Mouse (Mus musculus): ENCODE measurements around the gene Taf9b. TPM values are rescaled to one million over a fixed set of nuclear protein-coding genes. Genes with fewer than 3 reads are reported as not detected.
"Not testable (repeated sequence)": the region's sequence is repeated elsewhere in the genome, so short reads cannot be mapped to it uniquely, and the experiment has no call there.

Taf9b gene
- 7.1 and 8.1 TPM in 2 replicates for polyA plus RNA-seq (2011; ENCODE audit: insufficient read length, low read depth, missing spikeins)

DNA sequence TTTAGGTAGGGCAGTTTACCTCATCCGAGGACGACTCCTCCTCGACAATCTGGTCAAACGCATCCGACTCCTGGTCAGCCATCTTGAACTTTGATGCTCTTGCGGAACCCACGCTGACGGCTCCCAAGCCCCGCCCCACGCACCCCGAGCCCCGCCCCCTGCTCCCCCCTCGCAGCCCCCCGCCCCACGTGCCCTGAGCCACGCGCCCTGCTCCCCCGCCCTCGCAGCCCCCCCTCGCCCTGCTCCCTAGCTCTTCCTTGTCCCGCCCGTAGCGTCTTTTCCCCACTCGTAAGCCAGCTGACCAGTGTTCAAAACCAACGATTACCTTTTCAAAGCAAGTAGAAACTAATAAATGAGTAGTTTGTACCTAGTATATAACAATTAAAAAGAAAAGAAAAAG, at the start of gene Taf9b:
TSS of gene Taf9b (minus strand) at position 101 of the 400 bp plus-strand sequence.
- TF ChIP-seq CTCF (IDR thresholded peaks at IDR 0.05; ENCODE audit: borderline replicate concordance, insufficient read depth, low read length): no peak
- no peak for TF ChIP-seq POLR2A (IDR thresholded peaks at IDR 0.05; ENCODE audit: low read depth, low read length)
- Histone ChIP-seq H3K27ac (ENCODE audit: insufficient read depth, low read length) (no peak within 1 kb of the TSS), H3K4me3 (ENCODE audit: insufficient read depth, low read length) (peak within 1 kb of the TSS; percentile 70; the same call in 1 of the 2 replicates), H3K4me1 (ENCODE audit: control insufficient read depth, insufficient read depth, low read length) (no peaks in the 10 kb centered on the region)

GRCm38 (mm10) chrX:106255276-106255675, 34.3 kb upstream of the Taf9b start, which contains the start of gene Fnd3c2:
Gene Fnd3c2 (minus strand): TSS chrX:106255376.
- Histone ChIP-seq H3K27ac (ENCODE audit: insufficient read depth, low read length) (no peak within 1 kb of the TSS), H3K4me3 (ENCODE audit: insufficient read depth, low read length) (no peak within 1 kb of the TSS), H3K4me1 (ENCODE audit: control insufficient read depth, insufficient read depth, low read length) (no peaks in the 10 kb centered on the region)
- TF ChIP-seq CTCF (IDR thresholded peaks at IDR 0.05; ENCODE audit: borderline replicate concordance, insufficient read depth, low read length) (no peak), POLR2A (IDR thresholded peaks at IDR 0.05; ENCODE audit: low read depth, low read length) (no peak)

- peak overlapping the region; percentile 45; the same call in 1 of the 2 replicates for H3K27ac ChIP-seq (ENCODE audit: insufficient read depth, low read length)
- no peaks in the 10 kb centered on the region for H3K4me1 ChIP-seq (ENCODE audit: control insufficient read depth, insufficient read depth, low read length)
- peak overlapping the region; percentile 70 for H3K4me3 ChIP-seq (ENCODE audit: insufficient read depth, low read length)
- TF ChIP-seq CTCF (IDR thresholded peaks at IDR 0.05; ENCODE audit: borderline replicate concordance, insufficient read depth, low read length) (no peak), POLR2A (IDR thresholded peaks at IDR 0.05; ENCODE audit: low read depth, low read length) (peak; percentile 55)
Observed at GRCm38 (mm10) chrX:106219171-106220032, 1.6 kb downstream of the Taf9b start.

- Histone ChIP-seq H3K27ac (ENCODE audit: insufficient read depth, low read length) (no peak overlapping the region), H3K4me3 (ENCODE audit: insufficient read depth, low read length) (no peak overlapping the region), H3K4me1 (ENCODE audit: control insufficient read depth, insufficient read depth, low read length) (no peaks in the 10 kb centered on the region)
- TF ChIP-seq POLR2A (IDR thresholded peaks at IDR 0.05; ENCODE audit: low read depth, low read length) (no peak), CTCF (IDR thresholded peaks at IDR 0.05; ENCODE audit: borderline replicate concordance, insufficient read depth, low read length) (no peak)
Observed at GRCm38 (mm10) chrX:106209100-106209499, 11.9 kb downstream of the Taf9b start.

GRCm38 (mm10) chrX:106198904-106199303, 22.1 kb downstream of the Taf9b start:
- H3K4me1 ChIP-seq (ENCODE audit: control insufficient read depth, insufficient read depth, low read length): no peaks in the 10 kb centered on the region; the same call in 1 of the 2 replicates
- no peak overlapping the region for H3K4me3 ChIP-seq (ENCODE audit: insufficient read depth, low read length)
- no peak for TF ChIP-seq CTCF (IDR thresholded peaks at IDR 0.05; ENCODE audit: borderline replicate concordance, insufficient read depth, low read length)
- no peak overlapping the region for H3K27ac ChIP-seq (ENCODE audit: insufficient read depth, low read length)

- H3K4me3 ChIP-seq (ENCODE audit: insufficient read depth, low read length): no peak overlapping the region
- H3K4me1 ChIP-seq (ENCODE audit: control insufficient read depth, insufficient read depth, low read length): no peaks in the 10 kb centered on the region; the same call in 1 of the 2 replicates
- no peak for TF ChIP-seq CTCF (IDR thresholded peaks at IDR 0.05; ENCODE audit: borderline replicate concordance, insufficient read depth, low read length)
- no peak for TF ChIP-seq POLR2A (IDR thresholded peaks at IDR 0.05; ENCODE audit: low read depth, low read length)
- H3K27ac ChIP-seq (ENCODE audit: insufficient read depth, low read length): no peak overlapping the region
Observed at GRCm38 (mm10) chrX:106197308-106197707, 23.6 kb downstream of the Taf9b start.

GRCm38 (mm10) chrX:106194361-106194760, 26.6 kb downstream of the Taf9b start:
- H3K4me3 ChIP-seq (ENCODE audit: insufficient read depth, low read length); H3K27ac ChIP-seq (ENCODE audit: insufficient read depth, low read length); H3K4me1 ChIP-seq (ENCODE audit: control insufficient read depth, insufficient read depth, low read length): not testable (repeated sequence)

DNA sequence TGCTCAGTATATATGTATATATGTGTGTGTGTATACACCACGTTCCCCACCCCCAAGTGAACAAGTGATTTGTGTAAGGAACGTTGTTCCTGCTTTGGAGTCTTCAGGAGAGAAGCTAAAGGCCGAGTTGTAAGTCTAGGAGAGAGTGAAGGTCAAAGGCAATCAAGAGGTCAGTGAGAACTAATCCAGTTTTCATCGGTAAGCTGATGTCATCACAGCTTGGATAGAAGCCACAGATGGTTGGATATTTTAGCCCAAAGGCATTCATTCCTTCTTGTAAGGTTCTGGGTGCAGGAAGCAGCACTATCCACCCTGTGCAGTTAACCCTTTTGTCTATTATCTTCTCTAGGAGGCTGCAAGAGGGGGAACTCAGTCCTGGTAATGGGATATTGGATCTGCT, 30.9 kb downstream of the Taf9b start:
- Histone ChIP-seq H3K27ac (ENCODE audit: insufficient read depth, low read length) (no peak overlapping the region), H3K4me1 (ENCODE audit: control insufficient read depth, insufficient read depth, low read length) (peaks cover 4% of the 10 kb centered on the region), H3K4me3 (ENCODE audit: insufficient read depth, low read length) (peak overlapping the region; percentile 94)
- TF ChIP-seq CTCF (IDR thresholded peaks at IDR 0.05; ENCODE audit: borderline replicate concordance, insufficient read depth, low read length): no peak
- no peak for TF ChIP-seq POLR2A (IDR thresholded peaks at IDR 0.05; ENCODE audit: low read depth, low read length)

DNA sequence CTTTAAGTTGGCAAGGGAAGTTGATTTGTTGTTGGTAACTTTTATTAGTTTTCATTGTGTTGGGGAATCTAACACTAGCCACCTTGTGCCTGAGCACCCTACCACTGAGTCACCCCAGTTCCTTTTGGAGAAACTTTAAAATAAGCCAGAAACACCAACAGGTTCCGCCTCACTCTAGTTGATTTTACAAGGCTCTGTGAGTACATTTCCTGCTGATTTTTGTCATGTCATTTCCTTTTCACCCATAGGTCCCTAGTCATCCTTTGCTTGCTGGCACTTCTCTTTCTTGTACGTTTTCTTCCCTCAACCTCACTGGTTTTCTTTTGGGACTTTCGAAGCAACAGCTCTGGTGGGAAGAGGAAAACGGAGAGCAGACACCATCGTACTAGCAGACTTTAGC, 31.6 kb downstream of the Taf9b start:
- TF ChIP-seq POLR2A (IDR thresholded peaks at IDR 0.05; ENCODE audit: low read depth, low read length) (no peak), CTCF (IDR thresholded peaks at IDR 0.05; ENCODE audit: borderline replicate concordance, insufficient read depth, low read length) (no peak)
- Histone ChIP-seq H3K4me3 (ENCODE audit: insufficient read depth, low read length) (peak overlapping the region; percentile 94), H3K27ac (ENCODE audit: insufficient read depth, low read length) (no peak overlapping the region), H3K4me1 (ENCODE audit: control insufficient read depth, insufficient read depth, low read length) (peaks cover 4% of the 10 kb centered on the region)

GRCm38 (mm10) chrX:106187737-106188136, 33.2 kb downstream of the Taf9b start:
- H3K4me1 ChIP-seq (ENCODE audit: control insufficient read depth, insufficient read depth, low read length): peaks cover 4% of the 10 kb centered on the region
- H3K27ac ChIP-seq (ENCODE audit: insufficient read depth, low read length): peak overlapping the region; percentile 87

More at GRCm38 (mm10) chrX:106187737-106188136, 33.2 kb downstream of the Taf9b start:
- peak overlapping the region; percentile 94 for H3K4me3 ChIP-seq (ENCODE audit: insufficient read depth, low read length)
- TF ChIP-seq CTCF (IDR thresholded peaks at IDR 0.05; ENCODE audit: borderline replicate concordance, insufficient read depth, low read length) (no peak), POLR2A (IDR thresholded peaks at IDR 0.05; ENCODE audit: low read depth, low read length) (no peak; the same call in 1 of the 2 replicates)
